Mouse (Mus musculus): ENCODE results near the gene Usp36. TPM values are rescaled to one million over a fixed set of nuclear protein-coding genes. Genes with fewer than 3 reads are reported as not detected.

The Usp36 gene
- total RNA-seq (2014; rRNA removed): 19.7 and 20.6 TPM in 2 replicates
- 12.6 and 12.8 TPM in 2 replicates for polyA plus RNA-seq (2015; fragmentation: Nextera tagmentation; extraction: Ambion mirVana)

- H3K9me3 ChIP-seq (ENCODE audit: low read length): no peaks in the 10 kb centered on the region
- ATAC-seq (peak; percentile 99), DNase-seq (ENCODE audit: low spot score) (peak; percentile 100)
- under 1% methylated on average over 68 of the region's 68 CpGs for WGBS
- peak within 1 kb of the TSS; percentile 88 for H3K4me3 ChIP-seq (ENCODE audit: low read length)
- peak within 1 kb of the TSS; percentile 88 for H3K27ac ChIP-seq
- no peak for TF ChIP-seq CTCF (IDR thresholded peaks at IDR 0.05; ENCODE audit: low read depth)
- peak within 1 kb of the TSS; percentile 73 for H3K9ac ChIP-seq (replicated peaks; ENCODE audit: low read length)
- H3K27me3 ChIP-seq (ENCODE audit: insufficient read depth, low read length): no peaks in the 10 kb centered on the region
- H3K4me1 ChIP-seq (ENCODE audit: insufficient read depth, low read length): peaks cover 5% of the 10 kb centered on the region; the same call in 1 of the 2 replicates
- peak within 1 kb of the TSS; percentile 91 for H3K4me2 ChIP-seq (ENCODE audit: low read depth, low read length)
- H3K36me3 ChIP-seq (ENCODE audit: insufficient read depth, low read length): peaks cover 9% of the 10 kb centered on the region; the same call in 1 of the 2 replicates
Observed at GRCm38 (mm10) chr11:118289999-118290889, at the start of gene Usp36. TSS of gene Usp36 (minus strand) at chr11:118290244.

- Histone ChIP-seq H3K4me3 (ENCODE audit: low read length) (no peak overlapping the region), H3K9me3 (ENCODE audit: low read length) (no peaks in the 10 kb centered on the region), H3K4me2 (ENCODE audit: low read depth, low read length) (no peak overlapping the region), H3K27me3 (ENCODE audit: insufficient read depth, low read length) (no peaks in the 10 kb centered on the region), H3K36me3 (ENCODE audit: insufficient read depth, low read length) (no peaks in the 10 kb centered on the region), H3K4me1 (ENCODE audit: insufficient read depth, low read length) (peaks cover 10% of the 10 kb centered on the region), H3K9ac (replicated peaks; ENCODE audit: low read length) (no peak overlapping the region), H3K27ac (no peak overlapping the region)
- ATAC-seq (no peak), DNase-seq (ENCODE audit: low spot score) (no peak)
- 84% methylated on average over 8 of the region's 8 CpGs for WGBS
- TF ChIP-seq CTCF (IDR thresholded peaks at IDR 0.05; ENCODE audit: low read depth): no peak
Observed at GRCm38 (mm10) chr11:118337491-118338168, 47.6 kb upstream of the Usp36 start.

- ATAC-seq: no peak
- no peak for DNase-seq (ENCODE audit: low spot score)
- no peaks in the 10 kb centered on the region for H3K27me3 ChIP-seq (ENCODE audit: insufficient read depth, low read length)
- no peak for TF ChIP-seq CTCF (IDR thresholded peaks at IDR 0.05; ENCODE audit: low read depth)
- no peak overlapping the region for H3K4me2 ChIP-seq (ENCODE audit: low read depth, low read length)
- WGBS: 87% methylated on average over 17 of the region's 17 CpGs
- peaks cover 5% of the 10 kb centered on the region; the same call in 1 of the 2 replicates for H3K4me1 ChIP-seq (ENCODE audit: insufficient read depth, low read length)
- no peak overlapping the region for H3K9ac ChIP-seq (replicated peaks; ENCODE audit: low read length)
- H3K36me3 ChIP-seq (ENCODE audit: insufficient read depth, low read length): no peaks in the 10 kb centered on the region
- no peak overlapping the region for H3K4me3 ChIP-seq (ENCODE audit: low read length)
- no peaks in the 10 kb centered on the region for H3K9me3 ChIP-seq (ENCODE audit: low read length)
- no peak overlapping the region for H3K27ac ChIP-seq
Observed at GRCm38 (mm10) chr11:118333431-118333830, 43.4 kb upstream of the Usp36 start.

- ATAC-seq (no peak), DNase-seq (ENCODE audit: low spot score) (no peak)
- H3K4me3 ChIP-seq (ENCODE audit: low read length): no peak overlapping the region
- no peak overlapping the region for H3K4me2 ChIP-seq (ENCODE audit: low read depth, low read length)
- 89% methylated on average over 11 of the region's 11 CpGs for WGBS
- H3K27me3 ChIP-seq (ENCODE audit: insufficient read depth, low read length): no peaks in the 10 kb centered on the region
- no peak overlapping the region for H3K27ac ChIP-seq
- H3K9ac ChIP-seq (replicated peaks; ENCODE audit: low read length): no peak overlapping the region
- H3K36me3 ChIP-seq (ENCODE audit: insufficient read depth, low read length): no peaks in the 10 kb centered on the region
- H3K4me1 ChIP-seq (ENCODE audit: insufficient read depth, low read length): peaks cover 14% of the 10 kb centered on the region
- H3K9me3 ChIP-seq (ENCODE audit: low read length): no peaks in the 10 kb centered on the region
- no peak for TF ChIP-seq CTCF (IDR thresholded peaks at IDR 0.05; ENCODE audit: low read depth)
Observed at GRCm38 (mm10) chr11:118332376-118332775, 42.3 kb upstream of the Usp36 start.

- H3K27me3 ChIP-seq (ENCODE audit: insufficient read depth, low read length): no peaks in the 10 kb centered on the region
- DNase-seq (ENCODE audit: low spot score) (no peak), ATAC-seq (no peak)
- WGBS: 89% methylated on average over 16 of the region's 16 CpGs
- H3K9ac ChIP-seq (replicated peaks; ENCODE audit: low read length): no peak overlapping the region
- no peak overlapping the region for H3K27ac ChIP-seq
- H3K9me3 ChIP-seq (ENCODE audit: low read length): no peaks in the 10 kb centered on the region
- no peak overlapping the region for H3K4me2 ChIP-seq (ENCODE audit: low read depth, low read length)
- no peak overlapping the region for H3K4me3 ChIP-seq (ENCODE audit: low read length)
- H3K4me1 ChIP-seq (ENCODE audit: insufficient read depth, low read length): peaks cover 27% of the 10 kb centered on the region
- no peak for TF ChIP-seq CTCF (IDR thresholded peaks at IDR 0.05; ENCODE audit: low read depth)
- H3K36me3 ChIP-seq (ENCODE audit: insufficient read depth, low read length): no peaks in the 10 kb centered on the region
Observed at GRCm38 (mm10) chr11:118330777-118331176, 40.7 kb upstream of the Usp36 start.

GRCm38 (mm10) chr11:118330361-118330760, 40.3 kb upstream of the Usp36 start:
- TF ChIP-seq CTCF (IDR thresholded peaks at IDR 0.05; ENCODE audit: low read depth): no peak
- Histone ChIP-seq H3K27ac (no peak overlapping the region), H3K27me3 (ENCODE audit: insufficient read depth, low read length) (no peaks in the 10 kb centered on the region), H3K36me3 (ENCODE audit: insufficient read depth, low read length) (no peaks in the 10 kb centered on the region), H3K9me3 (ENCODE audit: low read length) (no peaks in the 10 kb centered on the region), H3K4me3 (ENCODE audit: low read length) (no peak overlapping the region), H3K4me1 (ENCODE audit: insufficient read depth, low read length) (peaks cover 27% of the 10 kb centered on the region), H3K9ac (replicated peaks; ENCODE audit: low read length) (no peak overlapping the region), H3K4me2 (ENCODE audit: low read depth, low read length) (no peak overlapping the region)
- WGBS: 88% methylated on average over 14 of the region's 14 CpGs
- no peak for DNase-seq (ENCODE audit: low spot score)
- ATAC-seq: no peak

All from hindbrain, postnatal 0 days (tissue).